Mouse (Mus musculus): ENCODE measurements at regions not wholly inside any gene's neighbourhood (a gene's known extent, or its start where the extent isn't known, plus 50 kb on each side); places are given as distances from the start of the nearest gene placed in this dataset.

DNA sequence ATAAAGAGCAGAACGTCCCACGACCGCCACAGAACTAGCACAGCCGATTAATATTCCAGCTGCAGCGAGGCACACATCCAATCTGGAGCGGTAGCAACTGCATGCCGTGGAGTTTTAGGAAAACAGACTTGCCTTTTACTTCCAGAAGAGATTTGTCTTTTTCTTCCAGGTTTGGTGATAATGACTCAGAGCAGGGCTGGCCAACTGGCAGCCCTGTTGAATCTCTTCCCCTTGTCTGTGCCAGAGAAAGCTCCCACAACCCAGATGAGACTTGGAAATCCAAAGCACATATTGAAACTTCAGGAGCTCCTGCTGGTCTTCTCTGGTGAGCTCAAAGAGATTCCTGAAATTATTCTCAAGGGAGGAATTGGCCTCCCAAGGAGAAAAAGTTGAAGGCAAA, 709.8 kb downstream of the Defb40 start:
- TF ChIP-seq CTCF (conservative IDR thresholded peaks at IDR 0.05), result no peak
- peak overlapping the region; percentile 46; the same call in 1 of the 2 replicates for H3K27ac ChIP-seq
- DNase-seq (ENCODE audit: low spot score in 2 of 2), result peak; percentile 38 to 85
- H3K4me3 ChIP-seq, result peak overlapping the region; percentile 1; the same call in 1 of the 2 replicates

DNA sequence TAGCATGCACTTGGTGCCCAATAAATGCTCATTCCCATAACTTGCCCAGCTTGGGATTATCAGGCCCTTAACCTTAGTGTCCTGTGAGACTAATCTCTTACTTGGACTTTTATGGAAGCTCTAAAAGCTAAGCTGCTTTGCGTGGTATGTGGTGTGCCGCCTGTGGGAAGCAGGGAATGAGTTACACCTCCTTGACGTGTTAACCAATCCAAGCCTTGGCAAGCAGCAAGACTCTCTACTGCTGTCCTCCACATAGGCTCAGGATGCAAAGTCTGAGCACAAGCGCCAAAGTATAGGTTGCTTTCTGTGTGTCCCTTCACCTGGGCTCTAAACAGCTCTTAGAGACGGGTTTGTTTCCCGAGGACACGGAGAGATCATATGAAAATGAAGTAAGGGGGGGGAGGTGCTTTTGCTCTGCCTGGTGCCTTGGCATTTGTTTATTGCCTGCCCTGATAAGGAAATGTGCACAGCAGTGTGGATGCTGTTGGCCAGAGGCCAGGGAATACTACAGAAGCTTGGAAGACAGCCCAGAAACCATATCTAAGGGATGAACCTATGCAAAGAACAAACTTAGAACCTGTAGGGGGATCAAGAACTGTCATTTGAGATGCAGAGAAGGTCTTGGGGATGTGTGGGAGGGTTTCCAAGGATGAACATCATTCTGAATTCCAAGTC, 719.6 kb downstream of the Defb40 start:
- TF ChIP-seq CTCF (conservative IDR thresholded peaks at IDR 0.05), result no peak
- DNase-seq (ENCODE audit: low spot score in 2 of 2), result no peak
- Histone ChIP-seq H3K27ac (no peak overlapping the region), H3K4me3 (no peak overlapping the region)

DNA sequence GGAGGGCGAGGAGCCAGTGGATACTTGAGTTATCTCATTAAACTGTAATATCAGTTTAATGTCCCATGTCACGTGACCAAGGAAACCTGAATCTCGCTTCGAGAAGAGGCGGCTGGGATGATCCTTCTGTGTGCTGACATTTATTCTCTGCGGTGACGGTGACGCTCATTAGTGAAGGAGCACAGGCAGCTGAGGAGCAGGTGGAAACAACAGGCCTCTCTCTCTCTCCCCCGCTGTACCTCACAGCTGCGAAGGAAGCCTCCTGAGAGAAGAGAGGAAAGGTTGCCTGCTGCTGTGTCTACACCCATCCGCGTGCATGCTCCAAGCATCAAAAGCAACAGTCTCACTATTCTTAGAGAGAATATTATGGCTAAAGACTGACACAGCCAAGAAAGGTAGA, 731.8 kb downstream of the Defb40 start:
- DNase-seq (ENCODE audit: low spot score in 2 of 2), result no peak
- Histone ChIP-seq H3K27ac (no peak overlapping the region), H3K4me3 (no peak overlapping the region)
- no peak for TF ChIP-seq CTCF (conservative IDR thresholded peaks at IDR 0.05)

DNA sequence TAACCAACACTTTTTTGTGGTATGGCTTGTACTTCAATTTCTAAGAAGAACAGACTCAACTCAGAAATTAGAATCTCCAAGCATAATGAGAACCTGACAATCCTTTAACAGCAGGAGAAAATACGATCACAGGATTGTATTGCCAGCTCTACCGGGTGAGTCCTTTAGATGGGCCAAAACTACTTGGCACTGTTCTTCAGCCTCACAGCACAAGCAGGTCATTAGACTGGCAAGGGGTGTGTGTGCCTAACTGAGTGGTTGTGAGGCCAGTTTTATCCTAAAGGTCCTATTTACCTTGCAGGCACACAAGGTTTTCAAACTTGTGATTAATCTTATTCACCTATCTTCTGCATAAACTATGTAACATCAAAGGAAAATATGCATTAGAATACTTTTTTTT, 760.5 kb downstream of the Defb40 start:
- Histone ChIP-seq H3K27ac (no peak overlapping the region), H3K4me3 (no peak overlapping the region)
- TF ChIP-seq CTCF (conservative IDR thresholded peaks at IDR 0.05), result no peak
- DNase-seq (ENCODE audit: low spot score in 2 of 2), result no peak

DNA sequence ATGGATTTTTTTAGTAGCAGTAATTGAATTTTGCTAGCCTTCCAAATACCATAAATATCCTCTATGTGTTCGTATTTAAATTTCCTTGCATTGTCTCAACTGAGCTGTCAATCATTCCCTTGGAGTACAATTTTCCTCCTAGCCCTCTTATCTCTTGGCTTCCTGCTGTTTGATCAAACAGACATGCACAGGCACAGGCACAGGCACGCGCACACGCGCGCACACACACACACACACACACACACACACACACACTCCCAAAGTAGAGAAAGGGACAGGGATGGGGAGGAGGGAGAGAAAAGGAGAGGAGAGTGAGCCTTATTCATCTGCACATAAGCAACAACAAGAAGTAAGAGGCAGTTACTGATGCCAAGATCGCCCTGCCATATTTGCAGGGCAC, 760.9 kb downstream of the Defb40 start:
- no peak overlapping the region for H3K4me3 ChIP-seq
- TF ChIP-seq CTCF (conservative IDR thresholded peaks at IDR 0.05), result no peak
- no peak overlapping the region for H3K27ac ChIP-seq
- DNase-seq (ENCODE audit: low spot score in 2 of 2), result no peak

DNA sequence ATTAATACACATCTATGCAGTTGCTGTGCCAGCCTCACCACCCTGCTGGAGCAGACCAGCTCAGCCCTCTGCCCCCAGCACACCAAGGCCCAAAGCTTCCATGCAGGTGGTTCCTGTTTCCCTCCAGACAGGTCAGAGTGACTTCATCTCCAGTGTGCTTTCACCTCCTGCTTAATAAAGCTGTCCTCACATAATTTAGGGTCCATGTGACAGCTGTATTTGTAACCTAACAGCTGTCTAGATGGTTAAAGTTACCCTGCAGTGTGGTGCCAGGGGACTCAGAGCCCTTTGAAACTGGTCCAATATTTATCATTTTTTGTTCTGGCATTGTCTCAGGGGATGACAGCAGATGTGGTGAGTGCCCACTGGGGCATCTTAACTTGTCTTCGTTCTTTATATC, 761.5 kb downstream of the Defb40 start:
- no peak for DNase-seq (ENCODE audit: low spot score in 2 of 2)
- no peak overlapping the region for H3K27ac ChIP-seq
- no peak for TF ChIP-seq CTCF (conservative IDR thresholded peaks at IDR 0.05)
- H3K4me3 ChIP-seq, result no peak overlapping the region

DNA sequence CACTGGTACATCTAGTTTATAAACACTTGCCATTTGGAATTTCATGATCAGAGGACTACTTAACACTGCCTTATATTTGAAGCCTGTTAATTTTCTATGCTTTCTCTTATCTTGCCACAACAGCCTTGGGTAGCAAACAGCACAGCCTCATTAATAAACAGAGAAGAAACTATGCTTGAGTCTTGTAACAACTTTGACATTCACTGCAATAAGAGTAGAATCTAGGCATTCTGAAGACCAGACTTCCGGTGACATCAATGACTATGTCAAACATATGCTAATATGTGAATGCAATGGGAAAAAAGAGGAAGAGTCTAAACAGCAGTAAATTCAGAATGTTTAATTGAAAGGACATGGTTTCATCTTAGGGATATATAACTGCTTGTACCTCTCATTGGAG, 768.0 kb downstream of the Defb40 start:
- TF ChIP-seq CTCF (conservative IDR thresholded peaks at IDR 0.05), result no peak
- DNase-seq (ENCODE audit: low spot score in 2 of 2), result no peak
- Histone ChIP-seq H3K4me3 (no peak overlapping the region), H3K27ac (no peak overlapping the region)

DNA sequence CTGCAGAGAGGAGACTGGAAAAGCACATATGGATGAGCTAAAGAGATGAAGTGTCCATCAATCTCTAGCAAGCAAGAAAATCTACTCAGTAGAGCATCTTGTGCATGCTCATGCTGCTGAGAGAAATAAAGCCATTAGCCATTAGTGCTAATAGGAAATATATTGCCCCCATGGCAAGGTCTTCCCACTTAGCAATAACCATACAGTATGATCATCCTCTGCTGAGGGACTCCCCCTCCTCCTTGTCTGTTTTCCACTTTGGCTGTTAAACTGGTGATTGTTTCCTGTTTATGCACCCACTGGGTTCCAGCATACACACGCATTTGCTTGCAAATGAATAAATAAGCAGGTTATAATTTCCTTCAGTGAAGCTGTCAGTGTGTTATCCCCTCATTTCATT, 769.4 kb downstream of the Defb40 start:
- Histone ChIP-seq H3K27ac (no peak overlapping the region), H3K4me3 (no peak overlapping the region)
- no peak for DNase-seq (ENCODE audit: low spot score in 2 of 2)
- no peak for TF ChIP-seq CTCF (conservative IDR thresholded peaks at IDR 0.05)

DNA sequence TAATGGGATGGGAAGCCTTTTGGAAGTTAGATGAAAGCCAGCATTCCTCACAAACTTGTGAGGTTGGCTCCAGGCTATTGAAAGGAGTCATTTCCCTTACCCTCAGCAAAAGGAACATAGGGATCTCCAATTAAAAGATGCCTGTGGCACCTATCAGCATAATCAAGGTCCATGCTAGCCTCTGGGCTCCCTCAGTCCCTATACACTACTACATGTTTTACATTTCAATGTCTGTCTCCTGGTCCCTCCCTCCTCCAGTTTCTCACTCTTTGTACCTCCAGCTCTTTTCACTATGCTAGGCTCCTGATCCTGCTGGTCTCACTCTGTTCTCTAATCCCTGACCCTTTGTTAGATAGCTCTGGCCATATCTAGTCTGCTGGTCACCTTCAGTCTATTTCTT, 790.6 kb downstream of the Defb40 start:
- H3K4me3 ChIP-seq, result no peak overlapping the region
- no peak for DNase-seq (ENCODE audit: low spot score in 2 of 2)
- no peak overlapping the region for H3K27ac ChIP-seq
- no peak for TF ChIP-seq CTCF (conservative IDR thresholded peaks at IDR 0.05)

DNA sequence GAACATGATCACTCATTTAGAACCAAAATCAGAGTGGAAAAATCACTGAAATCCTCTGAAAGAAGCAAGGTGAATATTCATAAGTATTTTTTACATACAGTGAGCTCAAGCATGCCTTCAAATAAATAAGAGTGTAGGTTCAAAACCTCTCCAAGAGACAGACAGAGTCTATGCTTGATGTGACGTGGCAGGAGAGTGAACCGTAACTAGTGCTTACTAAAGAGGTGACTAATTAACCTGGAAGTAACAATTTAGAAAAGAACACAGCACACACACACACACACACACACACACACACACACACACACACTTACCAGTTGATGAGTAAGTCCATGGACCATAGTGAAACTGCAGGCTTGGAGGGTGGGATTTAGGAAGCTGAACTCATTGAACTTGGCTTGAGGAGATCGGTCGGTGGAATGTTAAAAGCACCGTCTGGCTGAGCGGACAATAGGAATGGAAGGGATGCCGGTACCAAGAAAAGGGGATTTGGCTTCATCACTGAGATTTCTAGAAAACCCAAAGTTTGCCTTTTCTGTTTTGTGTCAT, 802.4 kb downstream of the Defb40 start:
- no peak for TF ChIP-seq CTCF (conservative IDR thresholded peaks at IDR 0.05)
- DNase-seq (ENCODE audit: low spot score in 2 of 2), result no peak
- H3K27ac ChIP-seq, result no peak overlapping the region
- no peak overlapping the region for H3K4me3 ChIP-seq

DNA sequence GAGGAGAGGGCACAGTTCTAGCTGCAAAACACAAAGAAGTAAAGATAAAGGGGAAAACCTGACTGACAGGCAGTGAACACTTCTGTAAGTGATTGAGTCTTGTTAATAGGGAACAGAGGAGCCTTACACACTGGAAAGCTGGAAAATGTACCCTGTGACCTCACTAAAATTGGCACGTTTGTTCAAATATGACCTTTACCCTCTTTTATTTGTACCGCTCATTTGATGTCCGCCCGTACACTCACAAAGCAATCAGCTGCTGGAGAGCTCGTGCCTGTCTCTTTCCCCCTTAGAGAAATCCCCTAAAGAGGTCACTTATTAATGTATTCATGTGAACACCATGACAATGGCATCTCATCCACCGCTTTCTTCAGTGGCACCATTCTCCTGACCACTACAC, 819.4 kb downstream of the Defb40 start:
- no peak for DNase-seq (ENCODE audit: low spot score in 2 of 2)
- Histone ChIP-seq H3K4me3 (no peak overlapping the region), H3K27ac (no peak overlapping the region)
- TF ChIP-seq CTCF (conservative IDR thresholded peaks at IDR 0.05), result no peak

DNA sequence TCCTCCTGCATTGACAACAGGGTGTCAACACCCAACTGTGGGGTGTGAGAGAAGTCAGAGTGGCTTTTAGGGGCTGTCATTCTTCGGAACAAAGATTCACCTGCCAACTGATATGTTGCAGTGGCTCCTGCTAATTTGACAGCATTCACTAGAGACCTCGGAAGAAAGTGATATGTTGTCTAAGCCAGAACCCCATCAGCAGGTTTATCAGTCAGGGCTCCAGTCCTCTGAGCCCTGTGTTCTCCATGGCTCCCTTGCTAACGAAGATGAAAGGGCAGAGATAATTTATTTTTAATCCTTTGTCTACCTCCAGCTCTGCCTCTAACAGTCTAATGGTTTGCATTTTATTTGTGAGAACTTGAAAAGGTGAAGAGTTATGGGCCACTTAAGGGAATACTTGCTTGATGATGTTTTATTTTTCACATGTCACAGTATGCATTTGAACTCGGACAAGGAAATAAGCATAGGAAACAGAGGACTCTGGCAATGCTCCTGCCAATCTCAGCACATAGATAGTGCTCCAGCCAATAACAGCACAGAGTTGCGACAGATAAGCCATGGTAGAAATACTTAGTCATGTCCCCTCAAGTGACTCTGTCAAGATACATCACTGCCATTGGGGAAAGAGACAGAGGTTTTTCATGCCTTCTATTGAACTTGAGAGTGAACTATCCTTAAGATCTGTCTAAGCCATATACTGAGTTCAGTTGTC, 862.6 kb downstream of the Defb40 start:
- no peak overlapping the region for H3K27ac ChIP-seq
- H3K4me3 ChIP-seq, result no peak overlapping the region
- TF ChIP-seq CTCF (conservative IDR thresholded peaks at IDR 0.05), result no peak
- DNase-seq (ENCODE audit: low spot score in 2 of 2), result no peak

DNA sequence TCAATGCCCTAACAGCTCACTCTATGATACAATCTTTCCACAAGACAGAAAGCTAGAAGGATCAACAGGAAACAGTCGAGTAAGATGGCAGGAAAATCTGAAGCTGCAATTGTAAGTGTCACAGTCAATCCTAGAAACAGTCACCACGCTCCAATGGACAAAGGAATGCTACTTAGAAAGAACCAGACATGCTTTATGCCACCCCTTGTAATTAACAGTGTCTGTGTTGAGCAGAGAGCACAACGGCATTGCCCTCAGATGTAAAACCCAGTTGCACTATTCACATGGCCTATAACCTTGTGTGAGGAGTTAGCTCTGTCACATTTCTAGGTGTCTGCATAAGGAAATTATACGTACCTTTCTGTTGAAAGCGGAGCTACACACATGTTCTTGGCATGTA, 864.8 kb downstream of the Defb40 start:
- no peak for DNase-seq (ENCODE audit: low spot score in 2 of 2)
- H3K27ac ChIP-seq, result no peak overlapping the region
- TF ChIP-seq CTCF (conservative IDR thresholded peaks at IDR 0.05), result no peak
- no peak overlapping the region for H3K4me3 ChIP-seq

DNA sequence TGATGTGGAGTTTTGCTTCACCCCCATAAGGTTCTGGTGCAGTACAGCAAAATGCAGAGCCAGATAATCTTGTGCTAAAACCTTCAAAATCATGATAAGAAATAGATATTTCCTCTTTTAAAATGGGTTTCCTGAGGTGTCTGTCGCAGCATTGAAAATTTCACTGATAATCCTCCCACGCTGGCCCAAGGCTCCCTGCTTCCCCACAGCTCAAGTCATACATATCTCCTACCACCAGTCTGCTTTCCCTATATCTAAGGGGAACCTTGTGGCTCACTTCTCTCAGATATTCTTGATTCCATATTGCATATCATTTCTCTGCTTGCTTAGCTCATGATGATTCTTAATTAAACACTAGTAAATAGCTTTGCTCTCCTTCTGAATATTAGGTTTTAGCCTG, 868.6 kb downstream of the Defb40 start:
- Histone ChIP-seq H3K4me3 (no peak overlapping the region), H3K27ac (no peak overlapping the region)
- DNase-seq (ENCODE audit: low spot score in 2 of 2), result no peak
- no peak for TF ChIP-seq CTCF (conservative IDR thresholded peaks at IDR 0.05)

Measured in layer of hippocampus, adult 2 months (tissue).